Mouse (Mus musculus): Measurements from ENCODE around the gene Galnt2.

- no peak for TF ChIP-seq CTCF (conservative IDR thresholded peaks at IDR 0.05 in 1 of 2, IDR thresholded peaks at IDR 0.05 in 1 of 2; ENCODE audit: low read depth in 2 of 2, low read length in 2 of 2)
- no peak for TF ChIP-seq JUN (IDR thresholded peaks at IDR 0.05; ENCODE audit: insufficient read depth, low read depth, low read length)
Observed at GRCm38 (mm10) chr8:124192976-124193375, 38.2 kb upstream of the Galnt2 start.

Measured in CH12.LX (cell line).